Mouse (Mus musculus) monocyte, adult 2 months (primary cell): ENCODE data around the gene Serpina3i.

Experiments
- DNase-seq, 2 experiments: peaks; one replicate each; pipeline ENCODE4 v3.0.0; 2022; ENCODE audit warnings: low spot score in 2 of 2, low read depth in 1 of 2

Serpina3i gene

DNA sequence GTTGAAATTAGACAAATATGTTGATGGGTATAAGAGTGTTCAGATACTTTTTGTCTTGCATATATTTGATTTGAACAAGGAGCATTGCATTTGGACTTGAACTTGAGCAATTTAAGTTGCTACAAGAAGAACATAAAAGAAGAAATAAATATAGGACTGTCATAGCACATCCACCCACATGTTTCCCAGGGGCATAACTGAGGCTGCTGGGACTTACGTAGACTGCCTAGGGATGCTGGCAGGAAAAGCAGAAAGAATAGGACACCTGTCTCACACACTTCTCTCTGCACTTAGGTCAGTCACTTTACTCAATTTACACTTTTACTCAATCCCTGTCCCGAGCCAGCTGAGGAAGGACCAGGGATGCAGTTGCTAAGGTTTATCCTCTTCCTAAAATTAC lies 31.0 kb downstream of the Serpina3i start:
- DNase-seq = no peak

DNA sequence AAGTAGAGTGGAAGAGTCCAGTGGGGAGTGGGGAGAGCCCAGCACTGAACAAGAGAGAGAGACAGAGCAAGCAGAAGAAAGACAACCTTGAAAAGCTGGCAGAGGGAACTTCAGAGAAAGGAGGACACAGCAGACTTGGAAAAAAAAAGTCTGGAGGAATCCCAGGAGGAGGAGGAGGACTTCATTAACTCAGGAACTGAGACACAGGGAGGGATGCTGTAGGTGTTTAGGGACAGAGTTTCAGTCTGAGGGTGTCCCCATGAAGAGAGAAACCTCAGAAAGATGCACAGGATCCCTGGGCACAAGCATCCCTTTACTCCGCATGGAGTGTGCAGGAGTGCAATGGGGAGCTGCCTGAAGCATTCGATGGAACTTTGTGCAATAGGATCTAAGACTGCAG lies 35.1 kb downstream of the Serpina3i start:
- no peak for DNase-seq

DNA sequence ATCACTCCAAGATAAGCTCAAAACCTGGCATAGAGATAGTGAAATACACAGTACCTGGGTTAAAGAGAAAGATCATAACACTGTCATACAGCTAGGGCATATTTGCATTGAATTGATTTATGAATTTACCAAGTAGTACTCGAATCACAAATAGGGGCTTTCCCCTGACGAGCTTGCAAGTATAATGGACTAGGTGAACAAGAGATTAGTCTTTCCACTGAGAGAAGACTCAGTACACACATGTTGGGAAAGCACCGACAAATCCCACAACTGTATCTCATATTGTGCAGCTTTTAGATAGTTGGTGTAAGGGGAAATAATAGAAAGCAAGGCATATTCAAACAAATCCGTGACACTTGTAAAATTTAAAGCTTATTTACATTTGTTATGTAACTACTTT lies 43.1 kb downstream of the Serpina3i start:
- no peak for DNase-seq

- no peak for DNase-seq
Observed at GRCm38 (mm10) chr12:104314253-104314652, 51.3 kb downstream of the Serpina3i start, which contains the start of gene Serpina3j. TSS of gene Serpina3j (plus strand) at chr12:104314553.
